8 mouse cellular contexts compared by ENCODE assay signal in genomic region chr17:32965623-32966290, GRCm38 (mm10). TPM values are rescaled to one million over a fixed set of nuclear protein-coding genes. Genes with fewer than 3 reads are reported as not detected.
DNase-seq lines count a peak whose midpoint lies in the region; ATAC-seq and TF ChIP-seq lines count a peak whose summit lies in the region.

TSS of gene Zfp472 (plus strand) at chr17:32965814.

- ATAC-seq in forebrain, embryonic 11.5 days (replicated peaks; ENCODE audit: low FRiP score), result peak; percentile 99
- ATAC-seq in heart, embryonic 16.5 days (replicated peaks; ENCODE audit: extremely low read depth, insufficient read depth, low FRiP score), result peak; percentile 100
- peak; percentile 97 for ATAC-seq in liver, embryonic 15.5 days (ENCODE audit: insufficient read depth)
- ATAC-seq in neural tube, embryonic 12.5 days (ENCODE audit: low FRiP score, low read depth), result peak; percentile 100

- H3K4me2 ChIP-seq in CH12.LX (ENCODE audit: insufficient read depth, low read depth, poor library complexity, severe bottlenecking), result peak within 1 kb of the TSS; percentile 99
- peak within 1 kb of the TSS; percentile 69 for H3K4me2 ChIP-seq in forebrain, embryonic 11.5 days (ENCODE audit: low read depth, low read length, severe bottlenecking)
- peak within 1 kb of the TSS; percentile 79 for H3K4me2 ChIP-seq in heart, embryonic 16.5 days (ENCODE audit: low read depth, low read length)
- peak within 1 kb of the TSS; percentile 80 for H3K4me2 ChIP-seq in liver, embryonic 15.5 days
- peak within 1 kb of the TSS; percentile 82 for H3K4me2 ChIP-seq in neural tube, embryonic 12.5 days (replicated peaks)

- no peaks in the 10 kb centered on the region for H3K27me3 ChIP-seq in CH12.LX (replicated peaks)
- no peaks in the 10 kb centered on the region for H3K27me3 ChIP-seq in forebrain, embryonic 11.5 days (ENCODE audit: control insufficient read depth, insufficient read depth, low read length)
- H3K27me3 ChIP-seq in heart, embryonic 16.5 days (ENCODE audit: control insufficient read depth, insufficient read depth, low read length), result no peaks in the 10 kb centered on the region
- H3K27me3 ChIP-seq in liver, embryonic 15.5 days, result no peaks in the 10 kb centered on the region
- no peaks in the 10 kb centered on the region for H3K27me3 ChIP-seq in neural tube, embryonic 12.5 days (replicated peaks)

- TF ChIP-seq EP300 in CH12.LX (IDR thresholded peaks at IDR 0.05; ENCODE audit: low read length), result 0 out of 2 replicates have a peak, but pooled peaks have one; percentile 31

- H3K27ac ChIP-seq in CH12.LX (ENCODE audit: insufficient read depth, low read depth), result peak within 1 kb of the TSS; percentile 73
- peak within 1 kb of the TSS; percentile 71; the same call in 1 of the 2 replicates for H3K27ac ChIP-seq in forebrain, embryonic 11.5 days (ENCODE audit: low read depth, low read length)
- peak within 1 kb of the TSS; percentile 94 for H3K27ac ChIP-seq in heart, embryonic 16.5 days (ENCODE audit: low read length)
- H3K27ac ChIP-seq in liver, embryonic 15.5 days (replicated peaks), result peak within 1 kb of the TSS; percentile 88
- peak within 1 kb of the TSS; percentile 47 for H3K27ac ChIP-seq in neural tube, embryonic 12.5 days

- TF ChIP-seq RAD21 in CH12.LX (IDR thresholded peaks at IDR 0.05; ENCODE audit: low read depth, low read length), result no peak

- peak; percentile 75 for TF ChIP-seq POLR2A in CH12.LX (IDR thresholded peaks at IDR 0.05; ENCODE audit: low read depth, low read length)

- dilution Hi-C loops in CH12.LX (cut with MboI; ENCODE audit: extremely low pct_ligation_motif_present, extremely low pct_unique_long_range_greater_than_20kb, low sequenced_read_pairs), result no loop called here

- peak within 1 kb of the TSS; percentile 81 for H3K9ac ChIP-seq in CH12.LX (ENCODE audit: insufficient read depth, low read depth)
- peak within 1 kb of the TSS; percentile 86 for H3K9ac ChIP-seq in forebrain, embryonic 11.5 days (ENCODE audit: low read length)
- H3K9ac ChIP-seq in heart, embryonic 16.5 days (ENCODE audit: low read length), result peak within 1 kb of the TSS; percentile 87
- H3K9ac ChIP-seq in liver, embryonic 15.5 days, result peak within 1 kb of the TSS; percentile 67
- H3K9ac ChIP-seq in neural tube, embryonic 12.5 days, result peak within 1 kb of the TSS; percentile 73

- H3K4me1 ChIP-seq in CH12.LX (ENCODE audit: control insufficient read depth in 1 of 2, insufficient read depth in 2 of 2), result peaks cover 4 to 12% of the 10 kb centered on the region in 2 experiments; a peak in 3 of 4 replicates
- H3K4me1 ChIP-seq in forebrain, embryonic 11.5 days (replicated peaks; ENCODE audit: control insufficient read depth, insufficient read depth, low read length), result peaks cover 11% of the 10 kb centered on the region; the same call in 1 of the 2 replicates
- H3K4me1 ChIP-seq in heart, embryonic 16.5 days (ENCODE audit: control insufficient read depth, insufficient read depth, low read length), result peaks cover 10% of the 10 kb centered on the region
- peaks cover 30% of the 10 kb centered on the region for H3K4me1 ChIP-seq in liver, embryonic 15.5 days (replicated peaks)
- H3K4me1 ChIP-seq in neural tube, embryonic 12.5 days, result peaks cover 15% of the 10 kb centered on the region

- WGBS in forebrain, embryonic 11.5 days, result under 1% methylated on average over 33 of the region's 33 CpGs
- WGBS in heart, embryonic 16.5 days, result under 1% methylated on average over 33 of the region's 33 CpGs
- WGBS in liver, embryonic 15.5 days (ENCODE audit: insufficient replicate concordance), result under 1% methylated on average over 33 of the region's 33 CpGs
- under 1% methylated on average over 33 of the region's 33 CpGs for WGBS in neural tube, embryonic 12.5 days

- in situ Hi-C loops in CH12.LX (cut with MboI; ENCODE audit: low pct_ligation_motif_present, low pct_unique_long_range_greater_than_20kb, low sequenced_read_pairs), result no loop called here

- H3K79me2 ChIP-seq in CH12.LX (replicated peaks; ENCODE audit: control insufficient read depth, extremely low read depth, insufficient read depth, poor library complexity, severe bottlenecking), result peaks cover 25% of the 10 kb centered on the region

- no peak for TF ChIP-seq CTCF in CH12.LX (conservative IDR thresholded peaks at IDR 0.05 in 1 of 2, IDR thresholded peaks at IDR 0.05 in 1 of 2; ENCODE audit: low read depth in 2 of 2, low read length in 2 of 2)

- H3K9me3 ChIP-seq in CH12.LX (replicated peaks; ENCODE audit: low read length), result peaks cover 3% of the 10 kb centered on the region
- no peaks in the 10 kb centered on the region for H3K9me3 ChIP-seq in forebrain, embryonic 11.5 days (ENCODE audit: control insufficient read depth, low read length)
- 0 out of 2 replicates have a peak, but pooled peaks cover 2% of the 10 kb centered on the region for H3K9me3 ChIP-seq in heart, embryonic 16.5 days (replicated peaks; ENCODE audit: control insufficient read depth, low read length)
- no peaks in the 10 kb centered on the region for H3K9me3 ChIP-seq in liver, embryonic 15.5 days (replicated peaks)
- H3K9me3 ChIP-seq in neural tube, embryonic 12.5 days, result no peaks in the 10 kb centered on the region

- H3K36me3 ChIP-seq in CH12.LX (replicated peaks in 1 of 2; ENCODE audit: control insufficient read depth in 1 of 2, insufficient read depth in 1 of 2, low read length in 1 of 2), result peaks cover 0 to 2% of the 10 kb centered on the region in 2 experiments
- no peaks in the 10 kb centered on the region for H3K36me3 ChIP-seq in forebrain, embryonic 11.5 days (ENCODE audit: control insufficient read depth, insufficient read depth, low read length)
- H3K36me3 ChIP-seq in heart, embryonic 16.5 days (ENCODE audit: control insufficient read depth, insufficient read depth), result no peaks in the 10 kb centered on the region
- H3K36me3 ChIP-seq in liver, embryonic 15.5 days (replicated peaks), result no peaks in the 10 kb centered on the region
- no peaks in the 10 kb centered on the region for H3K36me3 ChIP-seq in neural tube, embryonic 12.5 days

- H3K4me3 ChIP-seq in CH12.LX (replicated peaks in 1 of 3; ENCODE audit: low read depth in 2 of 3, low read length in 2 of 3, poor library complexity in 1 of 3), result peak within 1 kb of the TSS; percentile 78 to 96 (median 86)
- peak within 1 kb of the TSS; percentile 88 for H3K4me3 ChIP-seq in forebrain, embryonic 11.5 days (ENCODE audit: low read depth, low read length)
- H3K4me3 ChIP-seq in heart, embryonic 16.5 days (ENCODE audit: low read length), result peak within 1 kb of the TSS; percentile 93
- peak within 1 kb of the TSS; percentile 83 for H3K4me3 ChIP-seq in liver, embryonic 15.5 days (replicated peaks)
- peak within 1 kb of the TSS; percentile 77 for H3K4me3 ChIP-seq in neural tube, embryonic 12.5 days

- DNase-seq in CH12.LX (ENCODE audit: extremely low read depth), result peak; percentile 93
- DNase-seq in c-Kit-positive CD71-positive TER-119-negative erythroid progenitor cells, embryonic 14.5 days (ENCODE audit: low read depth), result peak; percentile 94
- DNase-seq in forebrain, embryonic 11.5 days (ENCODE audit: low spot score), result peak; percentile 90
- DNase-seq in kidney, postnatal 36 days, result peak; percentile 90 to 94
- peak; percentile 88 for DNase-seq in telencephalon, adult 2 months (ENCODE audit: low read depth, low spot score)

TF ChIP-seq in CH12.LX, 34 proteins besides CTCF, POLR2A, EP300 and RAD21 (continues in another document):
- TF ChIP-seq JUN (IDR thresholded peaks at IDR 0.05; ENCODE audit: insufficient read depth, low read depth, low read length) (no peak), NRF1 (IDR thresholded peaks at IDR 0.05; ENCODE audit: low read depth, low read length) (peak; percentile 70), GABPA (IDR thresholded peaks at IDR 0.05; ENCODE audit: insufficient replicate concordance, low read depth, low read length) (no peak), TCF12 (IDR thresholded peaks at IDR 0.05; ENCODE audit: low read depth, low read length) (peak; percentile 78), HCFC1 (IDR thresholded peaks at IDR 0.05; ENCODE audit: low read depth, low read length) (peak; percentile 87), RCOR1 (conservative IDR thresholded peaks at IDR 0.05; ENCODE audit: low read depth, low read length) (0 out of 2 replicates have a peak, but pooled peaks have one; percentile 43), ZMIZ1 (IDR thresholded peaks at IDR 0.05; ENCODE audit: low read depth, low read length) (peak; percentile 43), USF1 (IDR thresholded peaks at IDR 0.05; ENCODE audit: low read depth, low read length) (peak; percentile 25; the same call in 1 of the 2 replicates), POLR2AphosphoS2 (IDR thresholded peaks at IDR 0.05; ENCODE audit: low read depth, low read length) (peak; percentile 68; the same call in 1 of the 2 replicates), MAX (IDR thresholded peaks at IDR 0.05; ENCODE audit: low read length) (peak; percentile 79), TBP (conservative IDR thresholded peaks at IDR 0.05; ENCODE audit: low read depth, low read length) (peak; percentile 90), IRF4 (IDR thresholded peaks at IDR 0.05; ENCODE audit: low read depth, low read length) (peak; percentile 51), SIN3A (IDR thresholded peaks at IDR 0.05; ENCODE audit: low read length) (peak; percentile 87), BHLHE40 (IDR thresholded peaks at IDR 0.05; ENCODE audit: low read depth, low read length) (peak; percentile 93), SMC3 (IDR thresholded peaks at IDR 0.05; ENCODE audit: low read depth, low read length) (no peak), CHD2 (IDR thresholded peaks at IDR 0.05; ENCODE audit: low read length) (peak; percentile 95), ETS1 (conservative IDR thresholded peaks at IDR 0.05; ENCODE audit: low read depth, low read length) (peak; percentile 23; the same call in 1 of the 2 replicates), E2F4 (IDR thresholded peaks at IDR 0.05; ENCODE audit: insufficient replicate concordance, low read depth, low read length) (peak; percentile 89), KAT2A (IDR thresholded peaks at IDR 0.05; ENCODE audit: insufficient replicate concordance, low read length) (peak; percentile 81; the same call in 1 of the 2 replicates), ZC3H11A (IDR thresholded peaks at IDR 0.05; ENCODE audit: low read depth, low read length) (no peak), PAX5 (IDR thresholded peaks at IDR 0.05; ENCODE audit: low read length) (no peak), MYC (IDR thresholded peaks at IDR 0.05; ENCODE audit: low read depth, low read length) (peak; percentile 85)

RNA-seq across cellular contexts. Expression of gene Zfp472, which starts in this region (rescaled TPM):
- total RNA-seq in CH12.LX (2012; rRNA removed) (9.7 and 12.9 TPM in 2 replicates), CH12.LX (2014; rRNA removed) (27.8 and 31.5 TPM in 2 replicates)
- polyA plus RNA-seq in CH12.LX (2012; ENCODE audit: insufficient read length, low read depth), result 12.4 and 13.6 TPM in 2 replicates
- 13.6 and 14.6 TPM in 2 replicates for polyA plus RNA-seq in forebrain, embryonic 11.5 days (2014; fragmentation: Nextera tagmentation; extraction: Ambion mirVana)
- polyA plus RNA-seq in heart, embryonic 16.5 days (2015; fragmentation: Nextera tagmentation; extraction: Ambion mirVana), result 6.6 and 6.7 TPM in 2 replicates
- polyA plus RNA-seq in liver, embryonic 15.5 days (2015; fragmentation: Nextera tagmentation; extraction: Ambion mirVana), result 3.9 and 4.2 TPM in 2 replicates
- 8.7 and 10.3 TPM in 2 replicates for polyA plus RNA-seq in neural tube, embryonic 12.5 days (2016; fragmentation: Nextera tagmentation; extraction: Ambion mirVana)

Comparison
In these comparisons a context has a peak if more than half of its experiments do, and no peak if none do; other contexts are left out.
1. Peak in every context shown above with its lines: DNase-seq, ATAC-seq, H3K4me3 ChIP-seq and H3K27ac ChIP-seq.